Mouse (Mus musculus): Measurements from ENCODE around the gene Ddx28. TPM values are rescaled to one million over a fixed set of nuclear protein-coding genes. Genes with fewer than 3 reads are reported as not detected.
"Not testable (repeated sequence)": the region's sequence is repeated elsewhere in the genome, so short reads cannot be mapped to it uniquely, and the experiment has no call there.

The Ddx28 gene
- polyA plus RNA-seq, 1 experiment from 2014 or later: 18.4 TPM

DNA sequence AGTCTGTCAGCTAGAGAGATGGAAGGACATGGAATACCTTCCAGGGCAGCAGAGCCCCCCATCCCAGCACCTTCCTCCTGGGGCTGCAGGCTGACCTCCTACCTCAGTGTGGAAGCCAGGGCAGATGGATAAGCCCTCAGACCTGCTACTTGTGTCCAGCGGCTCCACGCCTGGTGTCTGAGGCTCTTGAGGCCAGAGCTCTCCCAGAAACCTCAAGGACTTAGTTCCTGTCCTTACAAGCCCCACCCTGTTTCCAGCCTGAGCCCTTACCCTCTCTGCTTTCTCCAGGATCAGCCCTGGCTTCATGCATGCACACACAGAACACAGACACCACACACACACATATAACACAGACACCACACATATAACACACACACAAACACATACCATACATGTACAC lies 20.1 kb downstream of the Ddx28 start:
- H3K27me3 ChIP-seq (ENCODE audit: control insufficient read depth, insufficient read depth, low read length): no peaks in the 10 kb centered on the region
- no peak for ATAC-seq (ENCODE audit: insufficient number of reproducible peaks, insufficient read depth, low FRiP score, low read depth)
- H3K4me2 ChIP-seq (replicated peaks; ENCODE audit: low read depth, low read length): no peak overlapping the region
- H3K9ac ChIP-seq (replicated peaks; ENCODE audit: low read depth, low read length): no peak overlapping the region
- no peak overlapping the region for H3K27ac ChIP-seq (ENCODE audit: low read length)
- H3K4me1 ChIP-seq (ENCODE audit: control insufficient read depth, insufficient read depth, low read length): 0 out of 2 replicates have a peak, but pooled peaks cover 5% of the 10 kb centered on the region
- no peak overlapping the region for H3K4me3 ChIP-seq (ENCODE audit: low read depth, low read length)
- WGBS: 95% methylated on average over 2 of the region's 2 CpGs
- H3K36me3 ChIP-seq (ENCODE audit: control insufficient read depth, insufficient read depth, low read length): no peaks in the 10 kb centered on the region
- H3K9me3 ChIP-seq (ENCODE audit: control insufficient read depth, low read depth, low read length): no peaks in the 10 kb centered on the region

- Histone ChIP-seq H3K27me3 (ENCODE audit: control insufficient read depth, insufficient read depth, low read length) (no peaks in the 10 kb centered on the region), H3K4me1 (ENCODE audit: control insufficient read depth, insufficient read depth, low read length) (0 out of 2 replicates have a peak, but pooled peaks cover 5% of the 10 kb centered on the region), H3K9me3 (ENCODE audit: control insufficient read depth, low read depth, low read length) (no peaks in the 10 kb centered on the region), H3K27ac (ENCODE audit: low read length) (no peak within 1 kb of the TSS), H3K36me3 (ENCODE audit: control insufficient read depth, insufficient read depth, low read length) (no peaks in the 10 kb centered on the region), H3K4me3 (ENCODE audit: low read depth, low read length) (no peak within 1 kb of the TSS), H3K9ac (replicated peaks; ENCODE audit: low read depth, low read length) (no peak within 1 kb of the TSS), H3K4me2 (replicated peaks; ENCODE audit: low read depth, low read length) (0 out of 2 replicates have a peak within 1 kb of the TSS, but pooled peaks have one; percentile 14)
- WGBS: 9% methylated on average over 15 of the region's 15 CpGs
- peak; percentile 58; the same call in 1 of the 2 replicates for ATAC-seq (ENCODE audit: insufficient number of reproducible peaks, insufficient read depth, low FRiP score, low read depth)
Observed at GRCm38 (mm10) chr8:105990856-105991387, 20.8 kb downstream of the Ddx28 start, which contains the start of gene Dus2. Gene Dus2, plus strand, starts transcription at chr8:105991337.

DNA sequence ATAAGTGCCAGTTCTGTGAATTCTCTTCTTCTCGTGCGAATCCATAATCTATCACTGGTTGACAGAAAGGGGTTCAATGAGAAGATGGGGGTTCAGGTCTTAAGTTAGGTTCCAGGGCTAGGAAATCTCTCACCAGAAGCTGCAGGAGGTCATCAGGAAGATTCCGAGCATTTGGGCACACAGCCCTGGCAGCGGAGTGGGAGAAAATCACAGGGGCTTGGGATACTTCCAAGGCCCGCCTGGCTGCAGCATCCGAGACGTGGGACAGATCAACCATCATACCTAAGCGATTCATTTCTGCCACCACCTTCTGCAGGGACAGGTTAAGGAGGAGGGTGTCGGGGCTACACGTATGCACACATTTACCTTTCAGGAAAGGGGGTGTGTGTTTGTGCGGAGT lies 23.1 kb downstream of the Ddx28 start:
- Histone ChIP-seq H3K9ac (replicated peaks; ENCODE audit: low read depth, low read length) (no peak overlapping the region), H3K4me1 (ENCODE audit: control insufficient read depth, insufficient read depth, low read length) (0 out of 2 replicates have a peak, but pooled peaks cover 5% of the 10 kb centered on the region), H3K4me3 (ENCODE audit: low read depth, low read length) (no peak overlapping the region), H3K4me2 (replicated peaks; ENCODE audit: low read depth, low read length) (no peak overlapping the region), H3K27ac (ENCODE audit: low read length) (no peak overlapping the region), H3K9me3 (ENCODE audit: control insufficient read depth, low read depth, low read length) (no peaks in the 10 kb centered on the region), H3K36me3 (ENCODE audit: control insufficient read depth, insufficient read depth, low read length) (no peaks in the 10 kb centered on the region), H3K27me3 (ENCODE audit: control insufficient read depth, insufficient read depth, low read length) (no peaks in the 10 kb centered on the region)
- no peak for ATAC-seq (ENCODE audit: insufficient number of reproducible peaks, insufficient read depth, low FRiP score, low read depth)
- 86% methylated on average over 11 of the region's 11 CpGs for WGBS

DNA sequence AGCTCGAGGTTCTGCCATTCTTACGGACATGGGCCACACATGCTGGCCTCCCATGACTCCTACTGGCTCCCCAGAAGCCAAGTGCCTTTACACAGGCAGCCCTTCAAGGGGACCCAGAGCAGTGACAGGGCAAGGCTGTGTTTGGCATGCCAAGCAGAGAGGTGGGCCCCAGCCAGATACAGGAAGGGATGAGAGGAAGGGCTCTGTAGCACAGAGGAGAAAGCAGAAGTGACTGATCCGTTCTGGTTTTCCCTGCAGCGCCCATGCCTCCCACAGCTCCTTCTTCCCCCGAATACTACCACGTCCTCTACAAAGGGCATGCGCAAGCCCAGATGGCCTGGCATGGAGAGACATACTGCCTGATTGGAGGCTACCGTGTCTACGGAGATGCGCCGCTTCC lies 28.3 kb downstream of the Ddx28 start:
- H3K36me3 ChIP-seq (ENCODE audit: control insufficient read depth, insufficient read depth, low read length); H3K27ac ChIP-seq (ENCODE audit: low read length); H3K27me3 ChIP-seq (ENCODE audit: control insufficient read depth, insufficient read depth, low read length); ATAC-seq (ENCODE audit: insufficient number of reproducible peaks, insufficient read depth, low FRiP score, low read depth); H3K4me2 ChIP-seq (replicated peaks; ENCODE audit: low read depth, low read length); H3K4me3 ChIP-seq (ENCODE audit: low read depth, low read length); H3K9me3 ChIP-seq (ENCODE audit: control insufficient read depth, low read depth, low read length); H3K4me1 ChIP-seq (ENCODE audit: control insufficient read depth, insufficient read depth, low read length); H3K9ac ChIP-seq (replicated peaks; ENCODE audit: low read depth, low read length): not testable (repeated sequence)
- 76% methylated on average over 11 of the region's 11 CpGs for WGBS

DNA sequence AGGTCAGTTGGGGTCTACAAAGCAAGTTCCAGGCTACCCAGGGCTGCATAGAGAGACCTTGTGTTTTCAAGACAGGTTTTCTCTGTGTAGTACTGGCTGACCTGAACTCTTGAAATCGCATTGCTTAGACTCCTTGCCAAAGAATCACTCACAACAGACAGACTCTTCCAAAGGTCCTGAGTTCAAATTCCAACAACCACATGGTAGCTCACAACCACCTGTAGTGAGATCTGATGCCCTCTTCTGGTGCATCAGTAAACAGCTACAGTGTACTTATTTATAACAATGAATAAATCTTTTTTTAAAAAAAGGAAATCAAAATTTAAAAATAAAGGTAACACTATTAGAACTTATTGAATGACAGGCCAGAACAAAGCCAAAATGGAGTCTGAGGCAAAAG lies 30.5 kb downstream of the Ddx28 start:
- Histone ChIP-seq H3K4me1 (ENCODE audit: control insufficient read depth, insufficient read depth, low read length) (no peaks in the 10 kb centered on the region), H3K4me2 (replicated peaks; ENCODE audit: low read depth, low read length) (no peak overlapping the region), H3K9ac (replicated peaks; ENCODE audit: low read depth, low read length) (no peak overlapping the region), H3K27me3 (ENCODE audit: control insufficient read depth, insufficient read depth, low read length) (no peaks in the 10 kb centered on the region), H3K9me3 (ENCODE audit: control insufficient read depth, low read depth, low read length) (no peaks in the 10 kb centered on the region), H3K36me3 (ENCODE audit: control insufficient read depth, insufficient read depth, low read length) (no peaks in the 10 kb centered on the region), H3K27ac (ENCODE audit: low read length) (no peak overlapping the region), H3K4me3 (ENCODE audit: low read depth, low read length) (no peak overlapping the region)
- 95% methylated on average over 1 of the region's 1 CpGs for WGBS
- ATAC-seq (ENCODE audit: insufficient number of reproducible peaks, insufficient read depth, low FRiP score, low read depth): no peak

DNA sequence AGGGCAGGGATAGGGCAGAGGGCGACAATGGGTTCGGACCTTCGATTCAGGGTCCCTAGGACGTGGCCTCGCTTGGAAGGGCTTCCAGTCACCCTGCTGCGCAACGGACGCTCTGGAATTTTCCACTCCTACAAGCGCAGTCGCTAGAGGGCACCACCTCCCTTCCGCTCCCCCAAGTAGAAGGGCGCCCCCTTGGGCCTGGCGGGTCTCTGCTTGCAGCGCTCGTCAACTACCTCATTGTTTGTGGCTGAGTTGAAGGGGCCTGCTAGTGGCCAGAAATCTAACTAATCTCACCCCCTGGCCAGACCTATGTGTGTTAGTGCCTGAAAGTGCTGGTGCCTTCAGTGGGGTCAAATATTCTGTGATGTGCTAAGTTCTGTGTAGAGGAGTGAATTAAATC lies 32.4 kb downstream of the Ddx28 start, which contains the start of gene Dpep3:
Gene Dpep3 (minus strand): TSS at position 105 of the 400 bp plus-strand sequence.
- WGBS: 91% methylated on average over 15 of the region's 15 CpGs
- ATAC-seq (ENCODE audit: insufficient number of reproducible peaks, insufficient read depth, low FRiP score, low read depth): no peak
- no peaks in the 10 kb centered on the region for H3K9me3 ChIP-seq (ENCODE audit: control insufficient read depth, low read depth, low read length)
- no peak within 1 kb of the TSS for H3K9ac ChIP-seq (replicated peaks; ENCODE audit: low read depth, low read length)
- no peak within 1 kb of the TSS for H3K4me2 ChIP-seq (replicated peaks; ENCODE audit: low read depth, low read length)
- no peak within 1 kb of the TSS for H3K4me3 ChIP-seq (ENCODE audit: low read depth, low read length)
- no peaks in the 10 kb centered on the region for H3K27me3 ChIP-seq (ENCODE audit: control insufficient read depth, insufficient read depth, low read length)
- H3K27ac ChIP-seq (ENCODE audit: low read length): no peak within 1 kb of the TSS
- no peaks in the 10 kb centered on the region for H3K4me1 ChIP-seq (ENCODE audit: control insufficient read depth, insufficient read depth, low read length)
- no peaks in the 10 kb centered on the region for H3K36me3 ChIP-seq (ENCODE audit: control insufficient read depth, insufficient read depth, low read length)

DNA sequence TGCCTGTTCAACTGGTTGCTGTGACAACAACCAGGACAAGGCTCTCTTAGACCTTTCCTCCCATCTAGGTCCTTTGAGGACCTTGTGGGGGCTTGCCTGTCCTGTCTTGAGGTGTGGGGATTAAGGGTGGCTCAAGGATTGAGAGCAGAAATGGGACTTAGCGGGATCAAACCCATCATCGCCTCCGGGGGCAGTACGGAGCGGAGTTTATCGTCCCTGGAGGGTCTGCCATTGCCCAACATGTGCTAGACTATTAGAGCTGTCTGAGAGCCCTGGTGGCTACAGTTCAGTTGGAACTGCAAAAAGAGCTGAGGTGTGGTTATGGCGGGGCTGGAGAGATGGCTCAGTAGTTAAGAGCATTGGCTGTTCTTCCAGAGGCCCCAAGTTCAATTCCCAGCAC lies 36.3 kb downstream of the Ddx28 start:
- no peak for ATAC-seq (ENCODE audit: insufficient number of reproducible peaks, insufficient read depth, low FRiP score, low read depth)
- Histone ChIP-seq H3K4me2 (replicated peaks; ENCODE audit: low read depth, low read length) (no peak overlapping the region), H3K27ac (ENCODE audit: low read length) (no peak overlapping the region), H3K9ac (replicated peaks; ENCODE audit: low read depth, low read length) (no peak overlapping the region), H3K27me3 (ENCODE audit: control insufficient read depth, insufficient read depth, low read length) (no peaks in the 10 kb centered on the region), H3K36me3 (ENCODE audit: control insufficient read depth, insufficient read depth, low read length) (no peaks in the 10 kb centered on the region), H3K9me3 (ENCODE audit: control insufficient read depth, low read depth, low read length) (no peaks in the 10 kb centered on the region), H3K4me1 (ENCODE audit: control insufficient read depth, insufficient read depth, low read length) (no peaks in the 10 kb centered on the region), H3K4me3 (ENCODE audit: low read depth, low read length) (no peak overlapping the region)
- WGBS: 75% methylated on average over 7 of the region's 7 CpGs

DNA sequence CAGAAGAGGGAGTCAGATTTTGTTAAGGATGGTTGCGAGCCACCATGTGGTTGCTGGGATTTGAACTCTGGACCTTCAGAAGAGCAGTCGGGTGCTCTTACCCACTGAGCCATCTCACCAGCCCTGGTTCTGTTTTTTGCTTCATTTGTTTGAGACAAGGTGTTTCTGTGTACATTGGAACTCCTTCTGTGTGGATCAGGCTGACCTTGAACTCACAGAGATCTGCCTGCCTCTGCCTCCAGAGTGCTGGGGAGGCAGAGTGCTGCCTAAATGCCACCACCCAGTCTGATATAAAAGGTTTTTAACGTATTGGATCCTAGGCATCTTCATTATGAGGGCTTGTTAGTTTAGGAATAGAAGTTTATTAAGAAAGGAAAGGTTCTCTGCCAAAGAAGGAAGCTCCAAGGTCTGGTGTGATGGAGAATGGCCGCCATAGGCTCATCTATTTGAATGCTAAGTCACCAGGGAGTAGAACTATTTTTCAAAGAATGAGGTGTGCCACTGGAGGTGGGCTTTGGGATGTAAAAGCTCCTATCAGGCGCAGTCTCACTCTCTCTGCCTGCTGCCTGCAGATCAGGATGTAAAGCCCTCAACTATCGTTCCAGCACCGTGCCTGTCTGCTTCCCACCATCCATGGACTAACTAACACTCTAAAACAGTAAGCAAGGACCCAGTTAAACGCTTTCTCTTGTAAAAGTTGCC lies 40.5 kb downstream of the Ddx28 start:
- WGBS: 74% methylated on average over 8 of the region's 8 CpGs
- H3K27ac ChIP-seq (ENCODE audit: low read length): no peak overlapping the region
- H3K36me3 ChIP-seq (ENCODE audit: control insufficient read depth, insufficient read depth, low read length): no peaks in the 10 kb centered on the region
- no peaks in the 10 kb centered on the region for H3K9me3 ChIP-seq (ENCODE audit: control insufficient read depth, low read depth, low read length)
- no peak overlapping the region for H3K4me2 ChIP-seq (replicated peaks; ENCODE audit: low read depth, low read length)
- no peak for ATAC-seq (ENCODE audit: insufficient number of reproducible peaks, insufficient read depth, low FRiP score, low read depth)
- no peak overlapping the region for H3K4me3 ChIP-seq (ENCODE audit: low read depth, low read length)
- peaks cover 4% of the 10 kb centered on the region; the same call in 1 of the 2 replicates for H3K4me1 ChIP-seq (ENCODE audit: control insufficient read depth, insufficient read depth, low read length)
- H3K27me3 ChIP-seq (ENCODE audit: control insufficient read depth, insufficient read depth, low read length): no peaks in the 10 kb centered on the region
- no peak overlapping the region for H3K9ac ChIP-seq (replicated peaks; ENCODE audit: low read depth, low read length)

Data from stomach, embryonic 14.5 days (tissue).